Mouse (Mus musculus) erythroblast, embryonic 14.5 days (primary cell): ENCODE measurements at regions not wholly inside any gene's neighbourhood (a gene's known extent, or its start where the extent isn't known, plus 50 kb on each side); places are given as distances from the start of the nearest gene placed in this dataset.

ENCODE experiments used
- H3K27me3 ChIP-seq: 2 replicates; pipeline ENCODE4 v1.6.1; 2012; ENCODE audit warnings: inconsistent platforms; ENCODE audit not compliant: control insufficient read depth
- H3K36me3 ChIP-seq: 2 replicates; pipeline ENCODE4 v1.6.1; 2012; ENCODE audit warnings: mild to moderate bottlenecking, inconsistent platforms; ENCODE audit not compliant: control insufficient read depth
- H3K4me1 ChIP-seq: 2 replicates; pipeline ENCODE4 v1.6.1; 2012; ENCODE audit warnings: inconsistent platforms; ENCODE audit not compliant: control insufficient read depth
- H3K4me3 ChIP-seq: replicated peaks from 2 replicates; pipeline ENCODE3; 2012; ENCODE audit warnings: moderate library complexity, mild to moderate bottlenecking, inconsistent platforms
- H3K9me3 ChIP-seq: 2 replicates; pipeline ENCODE4 v1.6.1; 2012; ENCODE audit warnings: low read length, inconsistent platforms, mixed read lengths; ENCODE audit not compliant: control insufficient read depth
- GATA1 ChIP-seq: IDR thresholded peaks from 2 replicates; pipeline ENCODE4 v1.6.1; 2012; ENCODE audit warnings: low read length, inconsistent platforms, mixed read lengths
- TAL1 ChIP-seq: IDR thresholded peaks from 3 replicates; pipeline ENCODE4 v1.6.1; 2012; ENCODE audit warnings: low read length, inconsistent platforms, mixed read lengths

GRCm38 (mm10) chr4:153133147-153133546 is 349.5 kb downstream of the Ajap1 start:
- Histone ChIP-seq H3K9me3 (peaks cover 75% of the 10 kb centered on the region), H3K4me3 (no peak overlapping the region), H3K27me3 (no peaks in the 10 kb centered on the region), H3K4me1 (no peaks in the 10 kb centered on the region), H3K36me3 (no peaks in the 10 kb centered on the region)
- TF ChIP-seq TAL1 (no peak), GATA1 (no peak)

GRCm38 (mm10) chr4:153129345-153129744 is 353.3 kb downstream of the Ajap1 start:
- peaks cover 74% of the 10 kb centered on the region for H3K9me3 ChIP-seq
- H3K36me3 ChIP-seq = no peaks in the 10 kb centered on the region
- H3K4me3 ChIP-seq = no peak overlapping the region
- H3K4me1 ChIP-seq = no peaks in the 10 kb centered on the region
- TF ChIP-seq GATA1 (no peak), TAL1 (no peak)
- no peaks in the 10 kb centered on the region for H3K27me3 ChIP-seq

GRCm38 (mm10) chr4:153128162-153128561 is 354.4 kb downstream of the Ajap1 start:
- no peaks in the 10 kb centered on the region for H3K27me3 ChIP-seq
- no peaks in the 10 kb centered on the region for H3K36me3 ChIP-seq
- no peak overlapping the region for H3K4me3 ChIP-seq
- H3K9me3 ChIP-seq = peaks cover 79% of the 10 kb centered on the region
- TF ChIP-seq GATA1 (no peak), TAL1 (no peak)
- no peaks in the 10 kb centered on the region for H3K4me1 ChIP-seq

GRCm38 (mm10) chr4:153120480-153120879 is 362.1 kb downstream of the Ajap1 start:
- no peaks in the 10 kb centered on the region for H3K27me3 ChIP-seq
- TF ChIP-seq TAL1 (no peak), GATA1 (no peak)
- H3K9me3 ChIP-seq = peaks cover 50% of the 10 kb centered on the region
- H3K4me1 ChIP-seq = no peaks in the 10 kb centered on the region
- no peak overlapping the region for H3K4me3 ChIP-seq
- no peaks in the 10 kb centered on the region for H3K36me3 ChIP-seq

GRCm38 (mm10) chr4:153119647-153120102 is 362.9 kb downstream of the Ajap1 start:
- no peak for TF ChIP-seq GATA1
- H3K9me3 ChIP-seq = peaks cover 54% of the 10 kb centered on the region
- no peaks in the 10 kb centered on the region for H3K27me3 ChIP-seq
- no peaks in the 10 kb centered on the region for H3K36me3 ChIP-seq
- no peaks in the 10 kb centered on the region for H3K4me1 ChIP-seq
- no peak overlapping the region for H3K4me3 ChIP-seq

- peaks cover 53% of the 10 kb centered on the region for H3K9me3 ChIP-seq
Measured at GRCm38 (mm10) chr4:153118824-153119646, 363.6 kb downstream of the Ajap1 start.

GRCm38 (mm10) chr4:153114998-153115397 is 367.6 kb downstream of the Ajap1 start:
- H3K36me3 ChIP-seq = no peaks in the 10 kb centered on the region
- TF ChIP-seq GATA1 (no peak), TAL1 (no peak)
- H3K4me3 ChIP-seq = no peak overlapping the region
- H3K4me1 ChIP-seq = no peaks in the 10 kb centered on the region
- no peaks in the 10 kb centered on the region for H3K27me3 ChIP-seq
- H3K9me3 ChIP-seq = peaks cover 65% of the 10 kb centered on the region

More at GRCm38 (mm10) chr4:153118824-153119646, 363.6 kb downstream of the Ajap1 start:
- no peaks in the 10 kb centered on the region for H3K36me3 ChIP-seq
- H3K4me3 ChIP-seq = no peak overlapping the region
- no peaks in the 10 kb centered on the region for H3K27me3 ChIP-seq
- TF ChIP-seq GATA1 (no peak), TAL1 (no peak)
- H3K4me1 ChIP-seq = no peaks in the 10 kb centered on the region

GRCm38 (mm10) chr4:153113577-153113976 is 369.0 kb downstream of the Ajap1 start:
- TF ChIP-seq TAL1 = no peak
- TF ChIP-seq GATA1 = no peak
- Histone ChIP-seq H3K4me3 (no peak overlapping the region), H3K9me3 (peaks cover 68% of the 10 kb centered on the region), H3K27me3 (no peaks in the 10 kb centered on the region), H3K36me3 (no peaks in the 10 kb centered on the region), H3K4me1 (no peaks in the 10 kb centered on the region)

GRCm38 (mm10) chr4:153110291-153110746 is 372.3 kb downstream of the Ajap1 start:
- no peak for TF ChIP-seq GATA1
- no peak for TF ChIP-seq TAL1
- Histone ChIP-seq H3K4me3 (no peak overlapping the region), H3K9me3 (peaks cover 60% of the 10 kb centered on the region), H3K27me3 (no peaks in the 10 kb centered on the region), H3K4me1 (no peaks in the 10 kb centered on the region), H3K36me3 (no peaks in the 10 kb centered on the region)
